Mouse (Mus musculus): ENCODE results near the gene Hrh1. TPM values are rescaled to one million over a fixed set of nuclear protein-coding genes. Genes with fewer than 3 reads are reported as not detected.

Gene Hrh1
- polyA plus RNA-seq, 1 experiment from 2014 or later = 0.30 TPM

DNA sequence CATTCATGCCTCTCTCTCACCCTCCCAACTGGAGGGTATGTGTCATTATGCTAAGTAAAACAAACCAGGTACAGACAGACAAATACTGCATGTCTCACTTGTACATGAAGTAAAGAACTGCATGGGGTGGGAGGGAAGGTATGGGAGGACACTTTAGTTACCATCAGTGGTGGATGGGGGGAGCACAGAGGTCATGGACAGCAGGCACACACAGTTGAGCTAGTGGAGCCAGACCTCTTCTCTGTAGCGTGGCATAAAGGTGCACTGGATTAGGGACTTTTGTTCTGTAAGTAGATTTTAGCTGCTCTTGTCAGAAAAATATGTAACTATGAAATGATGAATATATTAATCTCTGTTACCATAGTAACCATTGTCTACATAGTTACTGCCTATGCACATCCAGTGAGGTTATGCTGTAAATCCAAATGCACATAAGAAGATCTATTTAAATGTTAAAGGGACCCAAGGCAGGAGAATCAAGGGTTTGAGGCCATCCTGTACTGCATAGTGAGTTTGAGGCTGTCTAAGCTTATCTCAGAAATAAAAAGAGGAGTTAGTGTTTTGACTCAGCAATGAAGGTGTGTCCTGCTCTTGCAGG lies 46.6 kb downstream of the Hrh1 start:
- Histone ChIP-seq H3K27ac (replicated peaks) (no peak overlapping the region), H3K4me1 (peaks cover 8% of the 10 kb centered on the region), H3K27me3 (replicated peaks; ENCODE audit: low read depth, poor library complexity, severe bottlenecking) (peaks cover 9% of the 10 kb centered on the region; the same call in 1 of the 2 replicates), H3K9me3 (no peaks in the 10 kb centered on the region), H3K4me3 (no peak overlapping the region), H3K36me3 (replicated peaks) (no peaks in the 10 kb centered on the region)
- no peak for DNase-seq (ENCODE audit: low spot score)
- WGBS = 94% methylated on average over 1 of the region's 1 CpGs

DNA sequence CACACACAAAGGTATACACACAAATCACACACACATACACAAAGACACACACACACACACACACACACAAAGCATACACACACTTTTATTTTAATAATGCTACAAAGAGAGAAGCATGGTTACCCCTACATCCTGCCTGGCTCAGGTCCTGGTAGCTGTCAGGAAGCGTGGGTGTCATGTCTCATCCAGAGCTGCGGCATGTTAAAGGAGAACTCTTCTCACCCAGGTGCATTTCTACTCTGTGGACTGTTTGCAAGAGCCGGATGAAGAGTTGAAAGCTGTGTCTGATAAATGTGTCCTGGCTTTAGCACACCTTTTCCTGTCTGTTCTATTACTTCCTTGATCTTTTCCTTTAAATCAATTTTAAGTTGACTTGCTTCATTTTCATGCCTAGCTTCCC lies 47.2 kb downstream of the Hrh1 start:
- no peak overlapping the region for H3K4me3 ChIP-seq
- H3K9me3 ChIP-seq = no peaks in the 10 kb centered on the region
- WGBS = 79% methylated on average over 3 of the region's 3 CpGs
- no peak overlapping the region for H3K27ac ChIP-seq (replicated peaks)
- no peaks in the 10 kb centered on the region for H3K36me3 ChIP-seq (replicated peaks)
- no peak for DNase-seq (ENCODE audit: low spot score)
- H3K4me1 ChIP-seq = peaks cover 8% of the 10 kb centered on the region
- peaks cover 9% of the 10 kb centered on the region; the same call in 1 of the 2 replicates for H3K27me3 ChIP-seq (replicated peaks; ENCODE audit: low read depth, poor library complexity, severe bottlenecking)

DNA sequence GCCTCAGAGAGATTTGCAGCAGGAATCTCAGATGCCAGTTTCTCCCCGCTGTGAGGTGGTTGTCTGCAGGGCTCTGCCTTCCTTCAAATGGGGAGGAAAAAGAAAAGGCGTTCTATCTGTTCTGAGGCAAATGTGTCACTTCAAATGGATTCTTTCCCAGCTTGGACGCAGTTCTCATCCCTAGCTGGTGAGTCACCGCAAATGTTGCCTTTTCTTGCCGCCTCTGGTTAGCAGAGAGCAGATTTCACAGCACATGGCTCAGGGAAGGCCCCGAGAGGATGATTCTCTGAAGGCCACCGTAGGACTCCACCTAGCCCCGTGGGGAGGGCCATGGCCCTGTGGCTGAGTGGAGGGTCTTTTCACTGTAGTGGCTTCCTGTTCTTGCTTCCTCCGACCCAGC lies 51.2 kb downstream of the Hrh1 start:
- Histone ChIP-seq H3K36me3 (replicated peaks) (no peaks in the 10 kb centered on the region), H3K9me3 (no peaks in the 10 kb centered on the region), H3K4me3 (no peak overlapping the region), H3K27ac (replicated peaks) (no peak overlapping the region), H3K4me1 (peaks cover 7% of the 10 kb centered on the region), H3K27me3 (replicated peaks; ENCODE audit: low read depth, poor library complexity, severe bottlenecking) (peaks cover 9% of the 10 kb centered on the region; the same call in 1 of the 2 replicates)
- 82% methylated on average over 9 of the region's 9 CpGs for WGBS
- DNase-seq (ENCODE audit: low spot score) = no peak

- peaks cover 52% of the 10 kb centered on the region for H3K4me1 ChIP-seq
- H3K27me3 ChIP-seq (replicated peaks; ENCODE audit: low read depth, poor library complexity, severe bottlenecking) = no peaks in the 10 kb centered on the region
- H3K27ac ChIP-seq (replicated peaks) = no peak overlapping the region
- H3K4me3 ChIP-seq = no peak overlapping the region
- WGBS = 88% methylated on average over 4 of the region's 4 CpGs
- H3K9me3 ChIP-seq = no peaks in the 10 kb centered on the region
- DNase-seq (ENCODE audit: low spot score) = no peak
- no peaks in the 10 kb centered on the region for H3K36me3 ChIP-seq (replicated peaks)
Measured at GRCm38 (mm10) chr6:114455267-114455666, 57.5 kb downstream of the Hrh1 start.

GRCm38 (mm10) chr6:114456255-114457042 lies 58.7 kb downstream of the Hrh1 start:
- Histone ChIP-seq H3K27me3 (replicated peaks; ENCODE audit: low read depth, poor library complexity, severe bottlenecking) (no peaks in the 10 kb centered on the region), H3K36me3 (replicated peaks) (no peaks in the 10 kb centered on the region), H3K4me1 (peaks cover 52% of the 10 kb centered on the region), H3K4me3 (no peak overlapping the region), H3K9me3 (0 out of 2 replicates have a peak, but pooled peaks cover 6% of the 10 kb centered on the region), H3K27ac (replicated peaks) (peak overlapping the region; percentile 74)
- WGBS = 45% methylated on average over 12 of the region's 12 CpGs
- peak; percentile 44 for DNase-seq (ENCODE audit: low spot score)

GRCm38 (mm10) chr6:114457299-114457698 lies 59.6 kb downstream of the Hrh1 start:
- 92% methylated on average over 3 of the region's 3 CpGs for WGBS
- Histone ChIP-seq H3K4me3 (no peak overlapping the region), H3K27me3 (replicated peaks; ENCODE audit: low read depth, poor library complexity, severe bottlenecking) (no peaks in the 10 kb centered on the region), H3K36me3 (replicated peaks) (no peaks in the 10 kb centered on the region), H3K27ac (replicated peaks) (peak overlapping the region; percentile 74; the same call in 1 of the 2 replicates), H3K4me1 (peaks cover 52% of the 10 kb centered on the region), H3K9me3 (0 out of 2 replicates have a peak, but pooled peaks cover 6% of the 10 kb centered on the region)
- DNase-seq (ENCODE audit: low spot score) = no peak

DNA sequence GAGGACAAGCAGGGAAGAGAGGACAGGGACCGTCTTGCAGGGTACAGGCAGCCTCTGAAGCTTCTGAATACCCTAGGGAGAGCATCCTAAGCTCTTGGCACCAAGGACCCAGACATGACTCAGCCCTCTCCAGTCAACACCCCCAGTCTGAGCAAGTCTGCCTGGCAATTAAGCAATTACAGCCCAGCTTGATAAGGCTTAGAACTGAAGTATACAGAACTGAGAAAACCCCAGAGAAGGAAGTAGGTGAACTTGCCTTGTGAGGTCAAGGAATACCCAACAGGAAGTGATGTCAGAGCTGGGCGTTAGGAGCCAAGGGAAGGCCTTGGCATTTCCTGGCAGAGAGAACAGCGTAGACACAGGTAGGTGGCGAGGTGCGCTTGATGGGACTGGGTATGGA lies 60.5 kb downstream of the Hrh1 start:
- Histone ChIP-seq H3K4me3 (no peak overlapping the region), H3K27me3 (replicated peaks; ENCODE audit: low read depth, poor library complexity, severe bottlenecking) (no peaks in the 10 kb centered on the region), H3K36me3 (replicated peaks) (no peaks in the 10 kb centered on the region), H3K27ac (replicated peaks) (no peak overlapping the region; the same call in 1 of the 2 replicates), H3K4me1 (peaks cover 47% of the 10 kb centered on the region), H3K9me3 (0 out of 2 replicates have a peak, but pooled peaks cover 6% of the 10 kb centered on the region)
- no peak for DNase-seq (ENCODE audit: low spot score)
- 79% methylated on average over 5 of the region's 5 CpGs for WGBS

- DNase-seq (ENCODE audit: low spot score) = no peak
- Histone ChIP-seq H3K9me3 (0 out of 2 replicates have a peak, but pooled peaks cover 6% of the 10 kb centered on the region), H3K4me1 (peaks cover 40% of the 10 kb centered on the region), H3K36me3 (replicated peaks) (no peaks in the 10 kb centered on the region), H3K27ac (replicated peaks) (no peak overlapping the region), H3K27me3 (replicated peaks; ENCODE audit: low read depth, poor library complexity, severe bottlenecking) (no peaks in the 10 kb centered on the region), H3K4me3 (no peak overlapping the region)
- WGBS = 89% methylated on average over 2 of the region's 2 CpGs
Measured at GRCm38 (mm10) chr6:114459969-114460368, 62.2 kb downstream of the Hrh1 start.

DNA sequence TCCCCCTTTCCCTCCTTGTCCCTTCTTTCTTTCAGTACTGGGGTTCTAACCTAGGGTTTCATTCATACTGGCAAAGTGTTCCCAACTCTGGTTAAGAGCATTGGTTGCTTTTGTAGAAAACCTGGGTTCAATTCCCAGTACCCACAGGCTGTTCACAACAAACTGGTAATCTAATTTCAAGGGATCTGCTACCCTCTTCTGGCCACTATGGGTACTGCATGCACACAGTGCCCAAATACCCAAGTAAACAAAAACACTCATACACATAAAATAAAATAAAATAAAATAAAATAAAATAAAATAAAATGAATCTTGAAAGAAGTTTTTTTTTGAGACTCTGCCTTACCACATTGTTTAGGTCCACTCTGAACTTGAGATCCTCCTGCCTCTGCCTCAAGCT lies 63.8 kb downstream of the Hrh1 start:
- Histone ChIP-seq H3K36me3 (replicated peaks) (no peaks in the 10 kb centered on the region), H3K27me3 (replicated peaks; ENCODE audit: low read depth, poor library complexity, severe bottlenecking) (no peaks in the 10 kb centered on the region), H3K9me3 (peaks cover 9% of the 10 kb centered on the region; the same call in 1 of the 2 replicates), H3K4me1 (peaks cover 30% of the 10 kb centered on the region), H3K4me3 (no peak overlapping the region), H3K27ac (replicated peaks) (no peak overlapping the region)
- no peak for DNase-seq (ENCODE audit: low spot score)

DNA sequence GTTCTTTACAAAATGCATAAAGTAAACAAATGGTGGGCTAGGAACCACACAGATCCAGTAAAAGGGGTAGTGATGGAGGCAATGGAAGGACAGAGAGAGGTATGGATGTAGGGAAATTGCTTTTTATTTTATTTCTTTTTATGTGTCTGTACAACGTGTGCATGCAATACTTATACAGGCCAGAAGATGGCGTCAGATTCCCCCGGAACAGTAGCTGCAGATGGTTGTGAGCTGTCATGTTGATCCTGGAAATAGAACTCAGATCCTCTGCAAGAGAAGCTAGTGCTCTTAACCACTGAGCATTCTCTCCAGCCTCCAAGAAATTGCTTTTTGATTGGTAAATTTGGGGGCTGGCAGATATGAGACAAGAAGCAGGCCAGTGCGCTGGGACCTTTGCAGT lies 65.0 kb downstream of the Hrh1 start:
- Histone ChIP-seq H3K4me1 (peaks cover 23% of the 10 kb centered on the region), H3K27ac (replicated peaks) (no peak overlapping the region), H3K9me3 (peaks cover 9% of the 10 kb centered on the region; the same call in 1 of the 2 replicates), H3K27me3 (replicated peaks; ENCODE audit: low read depth, poor library complexity, severe bottlenecking) (no peaks in the 10 kb centered on the region), H3K36me3 (replicated peaks) (no peaks in the 10 kb centered on the region), H3K4me3 (no peak overlapping the region)
- peak; percentile 28 for DNase-seq (ENCODE audit: low spot score)
- WGBS = 25% methylated on average over 4 of the region's 4 CpGs

DNA sequence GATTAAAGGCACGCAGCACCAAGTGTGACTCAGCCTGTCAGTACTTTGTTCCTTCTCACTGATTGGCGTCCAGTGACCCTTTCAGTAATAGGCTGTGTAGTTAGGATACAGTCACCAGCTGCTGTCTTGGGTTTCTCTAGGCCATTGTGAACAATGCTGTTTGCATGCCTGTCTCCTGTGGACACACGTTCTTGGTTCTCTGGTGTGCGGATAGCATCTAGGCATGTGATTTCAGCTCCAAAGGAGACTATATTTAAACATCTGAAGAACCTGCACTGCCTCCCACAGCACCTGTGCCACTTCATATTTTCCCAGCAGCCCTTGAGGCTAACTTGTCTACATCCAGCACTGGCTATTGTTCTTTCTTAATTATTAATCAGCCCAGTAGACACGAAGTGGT lies 75.8 kb downstream of the Hrh1 start:
- no peaks in the 10 kb centered on the region for H3K36me3 ChIP-seq (replicated peaks)
- no peak overlapping the region for H3K4me3 ChIP-seq
- H3K4me1 ChIP-seq = no peaks in the 10 kb centered on the region
- DNase-seq (ENCODE audit: low spot score) = no peak
- no peaks in the 10 kb centered on the region for H3K27me3 ChIP-seq (replicated peaks; ENCODE audit: low read depth, poor library complexity, severe bottlenecking)
- no peak overlapping the region for H3K27ac ChIP-seq (replicated peaks)
- H3K9me3 ChIP-seq = no peaks in the 10 kb centered on the region
- WGBS = 76% methylated on average over 5 of the region's 5 CpGs

- WGBS = 94% methylated on average over 3 of the region's 3 CpGs
- Histone ChIP-seq H3K4me3 (no peak overlapping the region), H3K27me3 (replicated peaks; ENCODE audit: low read depth, poor library complexity, severe bottlenecking) (no peaks in the 10 kb centered on the region), H3K9me3 (no peaks in the 10 kb centered on the region), H3K36me3 (replicated peaks) (no peaks in the 10 kb centered on the region), H3K27ac (replicated peaks) (no peak overlapping the region), H3K4me1 (no peaks in the 10 kb centered on the region)
- no peak for DNase-seq (ENCODE audit: low spot score)
Measured at GRCm38 (mm10) chr6:114474059-114474458, 76.3 kb downstream of the Hrh1 start.

GRCm38 (mm10) chr6:114474911-114475310 lies 77.2 kb downstream of the Hrh1 start:
- DNase-seq (ENCODE audit: low spot score) = no peak
- no peaks in the 10 kb centered on the region for H3K4me1 ChIP-seq
- no peak overlapping the region for H3K27ac ChIP-seq (replicated peaks)
- 87% methylated on average over 4 of the region's 4 CpGs for WGBS
- no peaks in the 10 kb centered on the region for H3K36me3 ChIP-seq (replicated peaks)
- H3K27me3 ChIP-seq (replicated peaks; ENCODE audit: low read depth, poor library complexity, severe bottlenecking) = no peaks in the 10 kb centered on the region
- H3K4me3 ChIP-seq = no peak overlapping the region
- H3K9me3 ChIP-seq = no peaks in the 10 kb centered on the region
